Mouse (Mus musculus): ENCODE measurements around the gene Tnpo2. TPM values are rescaled to one million over a fixed set of nuclear protein-coding genes. Genes with fewer than 3 reads are reported as not detected.

The Tnpo2 gene
- total and polyA plus RNA-seq, 3 experiments: 29.2 to 86.8 (median 62.3) TPM

- H3K9ac ChIP-seq (ENCODE audit: control insufficient read depth, low read depth, low read length, poor library complexity, severe bottlenecking): no peak overlapping the region
- H3K36me3 ChIP-seq (ENCODE audit: control insufficient read depth in 1 of 2, insufficient read depth in 2 of 2, low read length in 2 of 2): peaks cover 0 to 3% of the 10 kb centered on the region in 2 experiments; a peak in 1 of 4 replicates
- peaks cover 0 to 3% of the 10 kb centered on the region in 2 experiments; a peak in 1 of 4 replicates for H3K4me1 ChIP-seq (ENCODE audit: control insufficient read depth in 1 of 2, insufficient read depth in 2 of 2, low read length in 2 of 2)
- no peaks in the 10 kb centered on the region for H3K27me3 ChIP-seq (ENCODE audit: control insufficient read depth in 1 of 2, insufficient read depth in 2 of 2, low read length in 2 of 2)
- no peak overlapping the region for H3K4me3 ChIP-seq (ENCODE audit: control insufficient read depth in 1 of 2, insufficient read depth in 1 of 2, low read depth in 2 of 2, low read length in 2 of 2)
- H3K79me2 ChIP-seq (ENCODE audit: control insufficient read depth, insufficient read depth, low read length, poor library complexity): no peaks in the 10 kb centered on the region
- DNase-seq (ENCODE audit: low read depth, low spot score): no peak
- TF ChIP-seq HCFC1 (IDR thresholded peaks at IDR 0.05; ENCODE audit: low read depth, low read length) (no peak), ELF1 (IDR thresholded peaks at IDR 0.05; ENCODE audit: low read depth, low read length) (no peak), ZMIZ1 (IDR thresholded peaks at IDR 0.05; ENCODE audit: low read depth, low read length) (no peak), POLR2AphosphoS2 (IDR thresholded peaks at IDR 0.05; ENCODE audit: low read length) (no peak), TAL1 (IDR thresholded peaks at IDR 0.05; ENCODE audit: low read length) (no peak), POLR2A (IDR thresholded peaks at IDR 0.05; ENCODE audit: control insufficient read depth in 1 of 2, insufficient read depth in 1 of 2, low read depth in 1 of 2, low read length in 2 of 2, poor library complexity in 1 of 2) (no peak), CTCF (IDR thresholded peaks at IDR 0.05 in 2 of 3, conservative IDR thresholded peaks at IDR 0.05 in 1 of 3; ENCODE audit: control insufficient read depth in 1 of 3, insufficient read depth in 1 of 3, low read depth in 2 of 3, low read length in 3 of 3, poor library complexity in 1 of 3, severe bottlenecking in 1 of 3) (no peak), MXI1 (IDR thresholded peaks at IDR 0.05; ENCODE audit: low read depth, low read length) (no peak), POLR2AphosphoS5 (IDR thresholded peaks at IDR 0.05; ENCODE audit: borderline replicate concordance, low read depth, low read length) (no peak), MYC (IDR thresholded peaks at IDR 0.05; ENCODE audit: low read depth, low read length) (no peak)
- H3K9me3 ChIP-seq (replicated peaks; ENCODE audit: insufficient read depth, low read length): no peaks in the 10 kb centered on the region; the same call in 1 of the 2 replicates
- H3K27ac ChIP-seq (ENCODE audit: control insufficient read depth, low read depth, low read length): no peak overlapping the region
These were observed 60.1 kb downstream of the Tnpo2 start for GRCm38 (mm10) chr8:85096850-85097249.

- Histone ChIP-seq H3K9me3 (replicated peaks; ENCODE audit: insufficient read depth, low read length) (no peaks in the 10 kb centered on the region; the same call in 1 of the 2 replicates), H3K36me3 (ENCODE audit: control insufficient read depth in 1 of 2, insufficient read depth in 2 of 2, low read length in 2 of 2) (peaks cover 0 to 3% of the 10 kb centered on the region in 2 experiments; a peak in 1 of 4 replicates), H3K27me3 (ENCODE audit: control insufficient read depth in 1 of 2, insufficient read depth in 2 of 2, low read length in 2 of 2) (no peaks in the 10 kb centered on the region), H3K4me1 (ENCODE audit: control insufficient read depth in 1 of 2, insufficient read depth in 2 of 2, low read length in 2 of 2) (peaks cover 0 to 3% of the 10 kb centered on the region in 2 experiments; a peak in 1 of 4 replicates), H3K9ac (ENCODE audit: control insufficient read depth, low read depth, low read length, poor library complexity, severe bottlenecking) (no peak overlapping the region), H3K4me3 (ENCODE audit: control insufficient read depth in 1 of 2, insufficient read depth in 1 of 2, low read depth in 2 of 2, low read length in 2 of 2) (no peak overlapping the region), H3K27ac (ENCODE audit: control insufficient read depth, low read depth, low read length) (0 out of 2 replicates have a peak overlapping the region, but pooled peaks have one; percentile 6), H3K79me2 (ENCODE audit: control insufficient read depth, insufficient read depth, low read length, poor library complexity) (no peaks in the 10 kb centered on the region)
- DNase-seq (ENCODE audit: low read depth, low spot score): peak; percentile 74
- TF ChIP-seq ELF1 (IDR thresholded peaks at IDR 0.05; ENCODE audit: low read depth, low read length) (0 out of 2 replicates have a peak, but pooled peaks have one; percentile 19), TAL1 (IDR thresholded peaks at IDR 0.05; ENCODE audit: low read length) (peak; percentile 41), MYC (IDR thresholded peaks at IDR 0.05; ENCODE audit: low read depth, low read length) (no peak), GATA1 (IDR thresholded peaks at IDR 0.05; ENCODE audit: low read depth, low read length) (peak; percentile 76), EP300 (IDR thresholded peaks at IDR 0.05; ENCODE audit: low read depth in 1 of 2, low read length in 2 of 2) (peak in 1 of 2 experiments; percentile 42; a peak in 1 of 4 replicates), TBP (IDR thresholded peaks at IDR 0.05; ENCODE audit: low read depth, low read length) (no peak)
These were observed 63.5 kb downstream of the Tnpo2 start for GRCm38 (mm10) chr8:85100076-85100665.

Other genes starting within 250 kb of the Tnpo2 start
- gene Nfix, start 236.6 kb upstream of the Tnpo2 start, total RNA-seq (2012; rRNA removed): 11.3 and 14.4 TPM in 2 replicates
- 10 to 100 TPM in 1 of 2 experiments, not detected in 1; 29.1 TPM for gene Nfix, start 236.6 kb upstream of the Tnpo2 start, polyA plus RNA-seq (2012; ENCODE audit: insufficient read depth in 1 of 2, insufficient read length in 2 of 2, low read depth in 1 of 2, low replicate concordance in 2 of 2, missing spikeins in 1 of 2)
- gene Dand5, start 214.1 kb upstream of the Tnpo2 start, total RNA-seq (2012; rRNA removed): 1.4 and 1.7 TPM in 2 replicates
- 1 to 10 TPM in 1 of 2 experiments, not detected in 1; 2.2 TPM for gene Dand5, start 214.1 kb upstream of the Tnpo2 start, polyA plus RNA-seq (2012; ENCODE audit: insufficient read depth in 1 of 2, insufficient read length in 2 of 2, low read depth in 1 of 2, low replicate concordance in 2 of 2, missing spikeins in 1 of 2)
- 47.5 and 51.8 TPM in 2 replicates for gene Gadd45gip1, start 205.4 kb upstream of the Tnpo2 start, total RNA-seq (2012; rRNA removed)
- gene Gadd45gip1, start 205.4 kb upstream of the Tnpo2 start, polyA plus RNA-seq (2012; ENCODE audit: insufficient read depth in 1 of 2, insufficient read length in 2 of 2, low read depth in 1 of 2, low replicate concordance in 2 of 2, missing spikeins in 1 of 2): 10 to 100 TPM in 1 of 2 experiments, not detected in 1; 62.9 TPM
- 62.6 and 66.7 TPM in 2 replicates for gene Rad23a, start 196.2 kb upstream of the Tnpo2 start, total RNA-seq (2012; rRNA removed)
- gene Rad23a, start 196.2 kb upstream of the Tnpo2 start, polyA plus RNA-seq (2012; ENCODE audit: insufficient read depth in 1 of 2, insufficient read length in 2 of 2, low read depth in 1 of 2, low replicate concordance in 2 of 2, missing spikeins in 1 of 2): 100 to 1,000 TPM in 1 of 2 experiments, not detected in 1; 155 TPM
- gene Calr, start 190.0 kb upstream of the Tnpo2 start, total RNA-seq (2012; rRNA removed): 550 and 567 TPM in 2 replicates
- 1,000 to 10,000 TPM in 1 of 2 experiments, not detected in 1; 1,110 TPM for gene Calr, start 190.0 kb upstream of the Tnpo2 start, polyA plus RNA-seq (2012; ENCODE audit: insufficient read depth in 1 of 2, insufficient read length in 2 of 2, low read depth in 1 of 2, low replicate concordance in 2 of 2, missing spikeins in 1 of 2)
- gene Farsa, start 179.9 kb upstream of the Tnpo2 start, total RNA-seq (2012; rRNA removed): 205 and 245 TPM in 2 replicates
- gene Farsa, start 179.9 kb upstream of the Tnpo2 start, polyA plus RNA-seq (2012; ENCODE audit: insufficient read depth in 1 of 2, insufficient read length in 2 of 2, low read depth in 1 of 2, low replicate concordance in 2 of 2, missing spikeins in 1 of 2): 100 to 1,000 TPM; 152 to 295 TPM
- 60.6 and 75.5 TPM in 2 replicates for gene Syce2, start 164.8 kb upstream of the Tnpo2 start, total RNA-seq (2012; rRNA removed)
- gene Syce2, start 164.8 kb upstream of the Tnpo2 start, polyA plus RNA-seq (2012; ENCODE audit: insufficient read depth in 1 of 2, insufficient read length in 2 of 2, low read depth in 1 of 2, low replicate concordance in 2 of 2, missing spikeins in 1 of 2): 100 to 1,000 TPM in 1 of 2 experiments, not detected in 1; 115 TPM
- gene Gcdh, start 143.0 kb upstream of the Tnpo2 start, total RNA-seq (2012; rRNA removed): 9.7 and 10.7 TPM in 2 replicates
- gene Gcdh, start 143.0 kb upstream of the Tnpo2 start, polyA plus RNA-seq (2012; ENCODE audit: insufficient read depth in 1 of 2, insufficient read length in 2 of 2, low read depth in 1 of 2, low replicate concordance in 2 of 2, missing spikeins in 1 of 2): 10 to 100 TPM in 1 of 2 experiments, not detected in 1; 17.3 TPM
- gene Klf1, start 135.0 kb upstream of the Tnpo2 start, total RNA-seq (2012; rRNA removed): 178 and 234 TPM in 2 replicates
- gene Klf1, start 135.0 kb upstream of the Tnpo2 start, polyA plus RNA-seq (2012; ENCODE audit: insufficient read depth in 1 of 2, insufficient read length in 2 of 2, low read depth in 1 of 2, low replicate concordance in 2 of 2, missing spikeins in 1 of 2): 100 to 1,000 TPM in 1 of 2 experiments, not detected in 1; 262 TPM
- 53.7 and 62.3 TPM in 2 replicates for gene Dnase2a, start 128.4 kb upstream of the Tnpo2 start, total RNA-seq (2012; rRNA removed)
- gene Dnase2a, start 128.4 kb upstream of the Tnpo2 start, polyA plus RNA-seq (2012; ENCODE audit: insufficient read depth in 1 of 2, insufficient read length in 2 of 2, low read depth in 1 of 2, low replicate concordance in 2 of 2, missing spikeins in 1 of 2): 10 to 100 TPM in 1 of 2 experiments, not detected in 1; 83.4 TPM
- gene Mast1, start 99.6 kb upstream of the Tnpo2 start, total RNA-seq (2012; rRNA removed): 0.49 and 0.77 TPM in 2 replicates
- gene Mast1, start 99.6 kb upstream of the Tnpo2 start, polyA plus RNA-seq (2012; ENCODE audit: insufficient read depth in 1 of 2, insufficient read length in 2 of 2, low read depth in 1 of 2, low replicate concordance in 2 of 2, missing spikeins in 1 of 2): 1 to 10 TPM in 1 of 2 experiments, not detected in 1; 4.5 TPM
- 0.08 TPM in 1 of 2 replicates, not detected in the other for gene Rtbdn, start 89.9 kb upstream of the Tnpo2 start, total RNA-seq (2012; rRNA removed)
- gene Rtbdn, start 89.9 kb upstream of the Tnpo2 start, polyA plus RNA-seq (2012; ENCODE audit: insufficient read depth in 1 of 2, insufficient read length in 2 of 2, low read depth in 1 of 2, low replicate concordance in 2 of 2, missing spikeins in 1 of 2): under 1 TPM in 1 of 2 experiments, not detected in 1; 0.11 TPM
- gene Gm49661, start 67.5 kb upstream of the Tnpo2 start, total RNA-seq (2012; rRNA removed): 3.9 and 4.7 TPM in 2 replicates
- gene Gm49661, start 67.5 kb upstream of the Tnpo2 start, polyA plus RNA-seq (2012; ENCODE audit: insufficient read depth in 1 of 2, insufficient read length in 2 of 2, low read depth in 1 of 2, low replicate concordance in 2 of 2, missing spikeins in 1 of 2): not detected
- gene Prdx2, start 67.3 kb upstream of the Tnpo2 start, total RNA-seq (2012; rRNA removed): 502 and 643 TPM in 2 replicates
- 100 to 1,000 TPM; 679 to 773 TPM for gene Prdx2, start 67.3 kb upstream of the Tnpo2 start, polyA plus RNA-seq (2012; ENCODE audit: insufficient read depth in 1 of 2, insufficient read length in 2 of 2, low read depth in 1 of 2, low replicate concordance in 2 of 2, missing spikeins in 1 of 2)
- gene Rnaseh2a, start 67.1 kb upstream of the Tnpo2 start, total RNA-seq (2012; rRNA removed): 105 TPM in 2 replicates
- gene Rnaseh2a, start 67.1 kb upstream of the Tnpo2 start, polyA plus RNA-seq (2012; ENCODE audit: insufficient read depth in 1 of 2, insufficient read length in 2 of 2, low read depth in 1 of 2, low replicate concordance in 2 of 2, missing spikeins in 1 of 2): 100 to 1,000 TPM in 1 of 2 experiments, not detected in 1; 109 TPM
- gene Junb, start 58.2 kb upstream of the Tnpo2 start, total RNA-seq (2012; rRNA removed): 49.6 and 72.7 TPM in 2 replicates
- 10 to 100 TPM in 1 of 2 experiments, not detected in 1; 41.6 TPM for gene Junb, start 58.2 kb upstream of the Tnpo2 start, polyA plus RNA-seq (2012; ENCODE audit: insufficient read depth in 1 of 2, insufficient read length in 2 of 2, low read depth in 1 of 2, low replicate concordance in 2 of 2, missing spikeins in 1 of 2)
- 10.5 and 11.5 TPM in 2 replicates for gene Hook2, start 46.3 kb upstream of the Tnpo2 start, total RNA-seq (2012; rRNA removed)
- gene Hook2, start 46.3 kb upstream of the Tnpo2 start, polyA plus RNA-seq (2012; ENCODE audit: insufficient read depth in 1 of 2, insufficient read length in 2 of 2, low read depth in 1 of 2, low replicate concordance in 2 of 2, missing spikeins in 1 of 2): 10 to 100 TPM in 1 of 2 experiments, not detected in 1; 17.5 TPM
- gene Best2, start 22.4 kb upstream of the Tnpo2 start, total RNA-seq (2012; rRNA removed): 0.04 TPM in 1 of 2 replicates, not detected in the other
- gene Best2, start 22.4 kb upstream of the Tnpo2 start, polyA plus RNA-seq (2012; ENCODE audit: insufficient read depth in 1 of 2, insufficient read length in 2 of 2, low read depth in 1 of 2, low replicate concordance in 2 of 2, missing spikeins in 1 of 2): under 1 TPM in 1 of 2 experiments, not detected in 1; 0.13 TPM
- gene Asna1, start 11.6 kb upstream of the Tnpo2 start, total RNA-seq (2012; rRNA removed): 115 and 132 TPM in 2 replicates
- gene Asna1, start 11.6 kb upstream of the Tnpo2 start, polyA plus RNA-seq (2012; ENCODE audit: insufficient read depth in 1 of 2, insufficient read length in 2 of 2, low read depth in 1 of 2, low replicate concordance in 2 of 2, missing spikeins in 1 of 2): 100 to 1,000 TPM in 1 of 2 experiments, not detected in 1; 192 TPM
- gene Trir, start 10.1 kb upstream of the Tnpo2 start, total RNA-seq (2012; rRNA removed): 224 and 264 TPM in 2 replicates
- 100 to 1,000 TPM; 283 to 442 TPM for gene Trir, start 10.1 kb upstream of the Tnpo2 start, polyA plus RNA-seq (2012; ENCODE audit: insufficient read depth in 1 of 2, insufficient read length in 2 of 2, low read depth in 1 of 2, low replicate concordance in 2 of 2, missing spikeins in 1 of 2)
- gene Fbxw9, start 23.1 kb downstream of the Tnpo2 start, total RNA-seq (2012; rRNA removed): 6.5 and 10.6 TPM in 2 replicates
- gene Fbxw9, start 23.1 kb downstream of the Tnpo2 start, polyA plus RNA-seq (2012; ENCODE audit: insufficient read depth in 1 of 2, insufficient read length in 2 of 2, low read depth in 1 of 2, low replicate concordance in 2 of 2, missing spikeins in 1 of 2): 10 to 100 TPM in 1 of 2 experiments, not detected in 1; 13.9 TPM
- gene Gm5741, start 31.1 kb downstream of the Tnpo2 start, total RNA-seq (2012; rRNA removed): not detected in 2 replicates
- 1 to 10 TPM in 1 of 2 experiments, not detected in 1; 1.0 TPM for gene Gm5741, start 31.1 kb downstream of the Tnpo2 start, polyA plus RNA-seq (2012; ENCODE audit: insufficient read depth in 1 of 2, insufficient read length in 2 of 2, low read depth in 1 of 2, low replicate concordance in 2 of 2, missing spikeins in 1 of 2)
- gene Dhps, start 34.8 kb downstream of the Tnpo2 start, total RNA-seq (2012; rRNA removed): 42.5 and 44.6 TPM in 2 replicates
- gene Dhps, start 34.8 kb downstream of the Tnpo2 start, polyA plus RNA-seq (2012; ENCODE audit: insufficient read depth in 1 of 2, insufficient read length in 2 of 2, low read depth in 1 of 2, low replicate concordance in 2 of 2, missing spikeins in 1 of 2): 10 to 100 TPM in 1 of 2 experiments, not detected in 1; 68.3 TPM
- gene Wdr83os, start 43.8 kb downstream of the Tnpo2 start, total RNA-seq (2012; rRNA removed): 25.5 and 26.2 TPM in 2 replicates
- 100 to 1,000 TPM in 1 of 2 experiments, not detected in 1; 143 TPM for gene Wdr83os, start 43.8 kb downstream of the Tnpo2 start, polyA plus RNA-seq (2012; ENCODE audit: insufficient read depth in 1 of 2, insufficient read length in 2 of 2, low read depth in 1 of 2, low replicate concordance in 2 of 2, missing spikeins in 1 of 2)
- gene Wdr83, start 44.4 kb downstream of the Tnpo2 start, total RNA-seq (2012; rRNA removed): 27.0 and 29.5 TPM in 2 replicates
- 10 to 100 TPM in 1 of 2 experiments, not detected in 1; 58.4 TPM for gene Wdr83, start 44.4 kb downstream of the Tnpo2 start, polyA plus RNA-seq (2012; ENCODE audit: insufficient read depth in 1 of 2, insufficient read length in 2 of 2, low read depth in 1 of 2, low replicate concordance in 2 of 2, missing spikeins in 1 of 2)
- 10.8 and 11.5 TPM in 2 replicates for gene Man2b1, start 46.4 kb downstream of the Tnpo2 start, total RNA-seq (2012; rRNA removed)
- gene Man2b1, start 46.4 kb downstream of the Tnpo2 start, polyA plus RNA-seq (2012; ENCODE audit: insufficient read depth in 1 of 2, insufficient read length in 2 of 2, low read depth in 1 of 2, low replicate concordance in 2 of 2, missing spikeins in 1 of 2): 10 to 100 TPM in 1 of 2 experiments, not detected in 1; 24.7 TPM
- not detected in 2 replicates for gene Zfp791, start 86.2 kb downstream of the Tnpo2 start, total RNA-seq (2012; rRNA removed)
- gene Zfp791, start 86.2 kb downstream of the Tnpo2 start, polyA plus RNA-seq (2012; ENCODE audit: insufficient read depth in 1 of 2, insufficient read length in 2 of 2, low read depth in 1 of 2, low replicate concordance in 2 of 2, missing spikeins in 1 of 2): under 1 TPM in 1 of 2 experiments, not detected in 1; 0.03 TPM
- not detected in 2 replicates for gene Cks1brt, start 115.0 kb downstream of the Tnpo2 start, total RNA-seq (2012; rRNA removed)
- gene Cks1brt, start 115.0 kb downstream of the Tnpo2 start, polyA plus RNA-seq (2012; ENCODE audit: insufficient read depth in 1 of 2, insufficient read length in 2 of 2, low read depth in 1 of 2, low replicate concordance in 2 of 2, missing spikeins in 1 of 2): not detected
- gene Olfr371, start 189.1 kb downstream of the Tnpo2 start, total RNA-seq (2012; rRNA removed): not detected in 2 replicates
- not detected for gene Olfr371, start 189.1 kb downstream of the Tnpo2 start, polyA plus RNA-seq (2012; ENCODE audit: insufficient read depth in 1 of 2, insufficient read length in 2 of 2, low read depth in 1 of 2, low replicate concordance in 2 of 2, missing spikeins in 1 of 2)